Mouse (Mus musculus): ENCODE data around the gene Cdh6. TPM values are rescaled to one million over a fixed set of nuclear protein-coding genes. Genes with fewer than 3 reads are reported as not detected.

Gene Cdh6
- total RNA-seq, 2 experiments from 2014 or later = not detected

DNA sequence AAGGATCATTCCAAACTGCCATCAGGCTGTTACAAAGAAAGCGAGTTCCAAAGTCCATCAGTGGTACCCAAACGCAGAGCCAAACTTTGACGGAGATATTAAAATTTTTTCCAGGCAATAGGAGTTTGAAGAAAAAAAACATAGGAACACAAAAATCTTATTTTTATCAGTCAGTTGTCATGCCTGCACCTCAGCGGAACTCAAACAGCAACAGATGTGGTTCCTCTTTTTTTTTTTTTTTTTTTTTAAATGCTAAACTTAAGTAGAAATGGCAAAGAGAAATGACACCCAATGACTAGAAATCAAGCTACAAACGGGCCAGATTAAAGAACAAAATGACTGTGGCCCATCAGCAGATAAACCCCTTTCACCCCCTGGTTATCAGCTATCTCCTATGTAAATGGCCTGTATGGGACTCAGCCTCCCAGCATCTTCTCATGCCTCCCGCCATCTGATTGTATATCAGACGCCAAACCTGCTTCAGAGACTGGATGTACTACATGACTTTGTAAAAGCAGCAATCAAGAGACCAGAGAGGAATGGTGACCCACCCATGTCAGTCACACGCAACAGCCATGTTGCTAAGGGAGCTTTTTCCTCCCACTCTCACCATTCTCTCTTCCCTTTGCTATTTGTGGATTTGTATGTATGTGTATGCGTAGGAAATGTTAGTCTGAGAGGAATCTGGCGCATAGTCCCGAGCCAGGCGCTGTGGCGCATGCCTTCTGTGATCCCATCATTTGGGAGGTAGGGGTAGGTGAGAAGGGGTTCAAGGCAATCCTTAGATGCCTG, 8.2 kb downstream of the Cdh6 start:
- no peak for ATAC-seq (replicated peaks; ENCODE audit: poor library complexity, severe bottlenecking)

DNA sequence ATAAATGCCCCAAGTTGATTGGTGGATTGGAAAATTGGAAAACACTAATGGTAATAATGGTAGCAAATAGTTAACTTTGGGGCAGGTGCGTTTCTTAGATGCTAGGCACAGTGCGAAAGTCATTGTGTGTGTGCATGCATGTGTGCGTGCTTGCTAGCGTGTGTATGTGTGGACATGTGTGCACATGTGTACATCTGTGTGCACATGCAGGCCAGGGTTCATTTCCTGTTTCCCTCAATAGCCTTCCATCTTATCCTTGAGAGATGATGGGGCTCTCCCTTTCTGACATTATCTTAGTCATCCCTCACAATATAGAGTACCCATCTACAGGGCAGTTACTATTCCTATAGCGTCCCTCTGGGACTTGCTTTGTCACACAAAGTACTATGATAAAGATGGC, 17.7 kb downstream of the Cdh6 start:
- no peak for ATAC-seq (replicated peaks; ENCODE audit: poor library complexity, severe bottlenecking)

- no peak for ATAC-seq (replicated peaks; ENCODE audit: poor library complexity, severe bottlenecking)
Observed at GRCm38 (mm10) chr15:13155418-13155817, 18.1 kb downstream of the Cdh6 start.

GRCm38 (mm10) chr15:13141983-13142382, 31.5 kb downstream of the Cdh6 start:
- no peak for ATAC-seq (replicated peaks; ENCODE audit: poor library complexity, severe bottlenecking)

DNA sequence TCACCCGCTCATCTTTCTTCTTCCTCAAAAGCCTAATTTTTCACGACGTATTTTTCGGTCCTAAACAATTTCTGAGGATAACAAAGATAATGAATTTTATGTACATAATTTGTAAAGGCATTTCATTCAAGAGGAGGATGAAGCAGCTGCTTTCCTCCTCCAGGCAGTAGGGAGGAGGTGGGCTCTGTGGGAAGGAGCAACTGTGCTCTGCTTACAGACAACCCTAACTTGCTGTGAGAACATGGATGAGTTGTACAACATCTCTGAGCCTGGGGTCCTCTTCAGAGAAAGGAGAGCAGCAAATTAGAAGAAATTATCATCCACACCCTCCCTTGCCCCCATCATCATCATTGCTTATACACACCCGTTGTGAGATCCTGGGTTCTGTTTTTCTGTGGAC, 33.8 kb downstream of the Cdh6 start:
- ATAC-seq (replicated peaks; ENCODE audit: poor library complexity, severe bottlenecking) = no peak

DNA sequence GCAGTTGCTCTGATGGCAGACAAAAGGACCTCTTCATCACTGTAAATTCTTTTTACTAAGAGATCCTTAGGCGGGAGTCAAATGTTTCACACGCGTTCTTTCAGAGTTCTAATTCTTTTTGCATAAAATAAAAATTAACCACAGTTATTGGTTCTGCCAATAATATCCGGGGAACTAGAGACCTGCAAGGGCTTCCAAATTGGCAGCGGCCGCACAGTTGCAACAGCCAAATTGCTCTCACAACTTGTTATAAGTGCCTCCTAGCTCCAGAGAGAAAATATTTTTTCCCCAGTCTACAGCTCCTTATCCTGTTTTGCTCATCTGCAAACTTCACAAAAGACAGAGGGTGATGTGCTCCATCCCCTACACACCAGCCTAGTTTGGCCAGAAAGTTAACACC, 36.3 kb downstream of the Cdh6 start:
- ATAC-seq (replicated peaks; ENCODE audit: poor library complexity, severe bottlenecking) = no peak

DNA sequence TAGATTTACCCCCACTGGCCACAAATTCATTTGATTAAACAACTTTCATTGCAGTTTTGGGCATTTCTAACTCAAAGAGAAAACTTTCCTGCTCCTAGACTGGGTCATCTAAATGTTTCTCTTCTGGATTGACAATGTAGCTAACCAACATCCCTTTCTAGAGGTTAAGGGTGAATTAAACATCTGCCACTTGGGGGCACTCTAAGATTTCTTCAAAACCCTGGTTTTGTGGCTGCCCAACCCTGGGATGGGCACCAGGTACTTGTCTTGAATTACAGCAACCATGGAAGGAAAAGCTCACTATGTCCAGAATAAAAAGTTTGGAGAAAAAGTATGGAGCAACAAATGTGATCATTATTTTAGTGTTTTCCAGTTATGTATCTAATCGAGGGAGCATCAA, 39.4 kb downstream of the Cdh6 start:
- ATAC-seq (replicated peaks; ENCODE audit: poor library complexity, severe bottlenecking) = no peak

GRCm38 (mm10) chr15:13133370-13133769, 40.1 kb downstream of the Cdh6 start:
- ATAC-seq (replicated peaks; ENCODE audit: poor library complexity, severe bottlenecking) = no peak

- ATAC-seq (replicated peaks; ENCODE audit: poor library complexity, severe bottlenecking) = no peak
Observed at GRCm38 (mm10) chr15:13132493-13132892, 41.0 kb downstream of the Cdh6 start.

GRCm38 (mm10) chr15:13130246-13130645, 43.2 kb downstream of the Cdh6 start:
- ATAC-seq (replicated peaks; ENCODE audit: poor library complexity, severe bottlenecking) = no peak

- ATAC-seq (replicated peaks; ENCODE audit: poor library complexity, severe bottlenecking) = no peak
Observed at GRCm38 (mm10) chr15:13100341-13100740, 73.1 kb downstream of the Cdh6 start.

DNA sequence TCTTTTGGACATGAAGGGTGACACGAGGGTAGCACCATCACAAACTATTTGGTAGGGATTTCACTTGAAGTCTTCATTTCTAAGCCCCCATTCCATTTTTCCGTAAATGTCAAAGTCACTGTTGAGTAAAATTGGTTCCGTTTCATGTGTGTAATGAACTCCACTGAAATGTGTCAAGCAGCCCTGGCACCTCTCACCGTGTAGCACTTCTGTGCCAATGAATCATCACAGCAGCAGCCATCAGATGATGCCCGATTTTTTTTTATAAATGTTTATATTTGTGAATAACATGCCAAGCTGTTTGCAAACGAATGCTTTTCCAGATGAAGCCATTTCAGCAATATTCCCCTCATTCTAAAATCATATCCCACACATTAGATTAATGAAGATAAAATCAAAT, 75.6 kb downstream of the Cdh6 start:
- no peak for ATAC-seq (replicated peaks; ENCODE audit: poor library complexity, severe bottlenecking)

GRCm38 (mm10) chr15:13095406-13095805, 78.1 kb downstream of the Cdh6 start:
- no peak for ATAC-seq (replicated peaks; ENCODE audit: poor library complexity, severe bottlenecking)

- no peak for ATAC-seq (replicated peaks; ENCODE audit: poor library complexity, severe bottlenecking)
Observed at GRCm38 (mm10) chr15:13094881-13095256, 78.6 kb downstream of the Cdh6 start.

- no peak for ATAC-seq (replicated peaks; ENCODE audit: poor library complexity, severe bottlenecking)
Observed at GRCm38 (mm10) chr15:13093954-13094880, 79.3 kb downstream of the Cdh6 start.

DNA sequence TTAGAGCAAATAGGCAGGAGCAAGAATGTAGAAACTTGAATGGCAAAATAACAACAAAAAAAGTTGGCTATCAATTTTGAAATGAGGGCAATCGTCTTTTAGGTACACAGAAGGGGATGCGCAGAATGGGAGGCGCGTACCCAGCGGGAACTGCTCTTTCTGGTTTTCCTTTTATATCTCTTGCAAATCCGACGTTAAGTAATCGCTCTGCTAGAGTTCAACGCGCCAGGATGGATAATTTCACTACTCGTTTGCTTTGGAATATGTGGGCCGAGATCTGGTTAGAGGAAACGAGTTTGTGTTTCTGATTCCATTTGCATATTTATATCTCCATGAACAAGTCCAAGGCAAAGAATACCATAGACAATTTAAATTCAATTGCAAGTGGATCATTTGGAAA, 81.4 kb downstream of the Cdh6 start:
- ATAC-seq (replicated peaks; ENCODE audit: poor library complexity, severe bottlenecking) = no peak

- peak; percentile 65 for ATAC-seq (replicated peaks; ENCODE audit: poor library complexity, severe bottlenecking)
Observed at GRCm38 (mm10) chr15:13088504-13089058, 84.9 kb downstream of the Cdh6 start.

GRCm38 (mm10) chr15:13084746-13085145, 88.7 kb downstream of the Cdh6 start:
- ATAC-seq (replicated peaks; ENCODE audit: poor library complexity, severe bottlenecking) = no peak

- no peak for ATAC-seq (replicated peaks; ENCODE audit: poor library complexity, severe bottlenecking)
Observed at GRCm38 (mm10) chr15:13076908-13077669, 96.4 kb downstream of the Cdh6 start.

DNA sequence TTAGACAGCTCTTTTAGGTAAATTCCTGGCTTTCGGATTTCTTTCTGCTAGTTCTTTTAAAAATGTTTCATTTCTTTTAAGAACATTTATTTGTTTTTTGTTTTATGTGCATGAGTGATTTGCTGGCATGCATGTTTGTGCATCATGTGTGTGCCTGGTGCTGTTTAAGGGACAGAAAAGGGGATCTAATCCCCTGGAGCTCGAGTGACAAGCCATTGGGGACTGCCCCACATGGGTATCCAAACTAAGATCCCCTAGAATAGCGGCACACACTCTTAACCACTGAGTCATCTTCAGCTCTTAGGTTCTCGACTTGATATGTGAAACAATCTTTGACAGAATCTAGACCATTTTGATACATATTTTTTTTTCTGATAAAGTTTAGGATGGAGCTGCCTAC, 99.4 kb downstream of the Cdh6 start:
- ATAC-seq (replicated peaks; ENCODE audit: poor library complexity, severe bottlenecking) = no peak

- ATAC-seq (replicated peaks; ENCODE audit: poor library complexity, severe bottlenecking) = no peak
Observed at GRCm38 (mm10) chr15:13068213-13068516, 105.3 kb downstream of the Cdh6 start.

All from granulocyte monocyte progenitor cell, adult 5-6 weeks (primary cell).